Mouse (Mus musculus): Measurements from ENCODE around the gene Rab24. TPM values are rescaled to one million over a fixed set of nuclear protein-coding genes. Genes with fewer than 3 reads are reported as not detected.

Rab24 gene
- polyA plus RNA-seq, 2 experiments: 43.9 to 47.1 TPM

- Histone ChIP-seq H3K27ac (no peak overlapping the region), H3K9ac (replicated peaks) (no peak overlapping the region), H3K27me3 (ENCODE audit: control insufficient read depth, insufficient read depth, low read length) (no peaks in the 10 kb centered on the region), H3K4me2 (ENCODE audit: low read depth) (no peak overlapping the region), H3K36me3 (replicated peaks; ENCODE audit: control insufficient read depth, insufficient read depth, low read depth) (no peaks in the 10 kb centered on the region), H3K9me3 (ENCODE audit: control insufficient read depth, low read length) (no peaks in the 10 kb centered on the region), H3K4me1 (replicated peaks; ENCODE audit: control insufficient read depth in 2 of 2, insufficient read depth in 2 of 2, low read length in 1 of 2) (peaks cover 24 to 28% of the 10 kb centered on the region in 2 experiments), H3K4me3 (ENCODE audit: insufficient read depth in 1 of 2, low read depth in 2 of 2, low read length in 2 of 2) (no peak overlapping the region)
- no peak for ATAC-seq (ENCODE audit: insufficient read depth)
- DNase-seq (ENCODE audit: low read depth in 3 of 3, low spot score in 3 of 3): no peak
- 70% methylated on average over 7 of the region's 7 CpGs for WGBS (ENCODE audit: insufficient replicate concordance)
- TF ChIP-seq EP300 (IDR thresholded peaks at IDR 0.05; ENCODE audit: low read depth) (no peak), CTCF (IDR thresholded peaks at IDR 0.05; ENCODE audit: low read depth) (no peak)
Measured at GRCm38 (mm10) chr13:55368401-55368800, 46.7 kb upstream of the Rab24 start.

- no peak for TF ChIP-seq EP300 (IDR thresholded peaks at IDR 0.05; ENCODE audit: low read depth)
- TF ChIP-seq CTCF (IDR thresholded peaks at IDR 0.05; ENCODE audit: low read depth): no peak
- Histone ChIP-seq H3K4me2 (ENCODE audit: low read depth) (peak within 1 kb of the TSS; percentile 97), H3K9me3 (ENCODE audit: control insufficient read depth, low read length) (no peaks in the 10 kb centered on the region), H3K9ac (replicated peaks) (peak within 1 kb of the TSS; percentile 98), H3K27me3 (ENCODE audit: control insufficient read depth, insufficient read depth, low read length) (no peaks in the 10 kb centered on the region), H3K4me3 (ENCODE audit: insufficient read depth in 1 of 2, low read depth in 2 of 2, low read length in 2 of 2) (peak within 1 kb of the TSS; percentile 72 to 99), H3K4me1 (replicated peaks; ENCODE audit: control insufficient read depth in 2 of 2, insufficient read depth in 2 of 2, low read length in 1 of 2) (peaks cover 16 to 17% of the 10 kb centered on the region in 2 experiments), H3K27ac (peak within 1 kb of the TSS; percentile 97), H3K36me3 (replicated peaks; ENCODE audit: control insufficient read depth, insufficient read depth, low read depth) (peaks cover 17% of the 10 kb centered on the region)
- WGBS (ENCODE audit: insufficient replicate concordance): under 1% methylated on average over 35 of the region's 35 CpGs
- peak; percentile 95 for ATAC-seq (ENCODE audit: insufficient read depth)
- DNase-seq (ENCODE audit: low read depth in 3 of 3, low spot score in 3 of 3): peak; percentile 95
Measured at GRCm38 (mm10) chr13:55362453-55363060, 40.8 kb upstream of the Rab24 start, which contains the start of gene Lman2. TSS of gene Lman2 (minus strand) at chr13:55362783.

- H3K4me2 ChIP-seq (ENCODE audit: low read depth): peak overlapping the region; percentile 97
- H3K9me3 ChIP-seq (ENCODE audit: control insufficient read depth, low read length): no peaks in the 10 kb centered on the region
- DNase-seq (ENCODE audit: low read depth in 3 of 3, low spot score in 3 of 3) (peak in 1 of 3 experiments; percentile 16), ATAC-seq (ENCODE audit: insufficient read depth) (peak; percentile 51)
- H3K27ac ChIP-seq: peak overlapping the region; percentile 97
- peaks cover 15 to 16% of the 10 kb centered on the region in 2 experiments for H3K4me1 ChIP-seq (replicated peaks; ENCODE audit: control insufficient read depth in 2 of 2, insufficient read depth in 2 of 2, low read length in 1 of 2)
- TF ChIP-seq EP300 (IDR thresholded peaks at IDR 0.05; ENCODE audit: low read depth) (no peak), CTCF (IDR thresholded peaks at IDR 0.05; ENCODE audit: low read depth) (no peak)
- H3K36me3 ChIP-seq (replicated peaks; ENCODE audit: control insufficient read depth, insufficient read depth, low read depth): peaks cover 19% of the 10 kb centered on the region
- no peaks in the 10 kb centered on the region for H3K27me3 ChIP-seq (ENCODE audit: control insufficient read depth, insufficient read depth, low read length)
- peak overlapping the region; percentile 98 for H3K9ac ChIP-seq (replicated peaks)
- H3K4me3 ChIP-seq (ENCODE audit: insufficient read depth in 1 of 2, low read depth in 2 of 2, low read length in 2 of 2): peak overlapping the region; percentile 72 to 99
- under 1% methylated on average over 32 of the region's 32 CpGs for WGBS (ENCODE audit: insufficient replicate concordance)
Measured at GRCm38 (mm10) chr13:55361974-55362452, 40.3 kb upstream of the Rab24 start.

- ATAC-seq (ENCODE audit: insufficient read depth): no peak
- H3K4me1 ChIP-seq (replicated peaks; ENCODE audit: control insufficient read depth in 2 of 2, insufficient read depth in 2 of 2, low read length in 1 of 2): peaks cover 12 to 16% of the 10 kb centered on the region in 2 experiments
- H3K27me3 ChIP-seq (ENCODE audit: control insufficient read depth, insufficient read depth, low read length): no peaks in the 10 kb centered on the region
- H3K36me3 ChIP-seq (replicated peaks; ENCODE audit: control insufficient read depth, insufficient read depth, low read depth): peaks cover 19% of the 10 kb centered on the region
- H3K4me2 ChIP-seq (ENCODE audit: low read depth): peak overlapping the region; percentile 97
- DNase-seq (ENCODE audit: low read depth in 3 of 3, low spot score in 3 of 3): no peak
- H3K9me3 ChIP-seq (ENCODE audit: control insufficient read depth, low read length): no peaks in the 10 kb centered on the region
- TF ChIP-seq EP300 (IDR thresholded peaks at IDR 0.05; ENCODE audit: low read depth) (no peak), CTCF (IDR thresholded peaks at IDR 0.05; ENCODE audit: low read depth) (no peak)
- H3K4me3 ChIP-seq (ENCODE audit: insufficient read depth in 1 of 2, low read depth in 2 of 2, low read length in 2 of 2): peak overlapping the region; percentile 72 to 99
- peak overlapping the region; percentile 98 for H3K9ac ChIP-seq (replicated peaks)
- no peak overlapping the region; the same call in 1 of the 2 replicates for H3K27ac ChIP-seq
Measured at GRCm38 (mm10) chr13:55361145-55361544, 39.4 kb upstream of the Rab24 start.

- H3K4me2 ChIP-seq (ENCODE audit: low read depth): no peak overlapping the region
- no peak for DNase-seq (ENCODE audit: low read depth in 3 of 3, low spot score in 3 of 3)
- no peak overlapping the region for H3K4me3 ChIP-seq (ENCODE audit: insufficient read depth in 1 of 2, low read depth in 2 of 2, low read length in 2 of 2)
- no peaks in the 10 kb centered on the region for H3K4me1 ChIP-seq (replicated peaks; ENCODE audit: control insufficient read depth in 2 of 2, insufficient read depth in 2 of 2, low read length in 1 of 2)
- H3K27me3 ChIP-seq (ENCODE audit: control insufficient read depth, insufficient read depth, low read length): no peaks in the 10 kb centered on the region
- no peak overlapping the region for H3K9ac ChIP-seq (replicated peaks)
- no peak overlapping the region for H3K27ac ChIP-seq
- H3K9me3 ChIP-seq (ENCODE audit: control insufficient read depth, low read length): no peaks in the 10 kb centered on the region
- peaks cover 68% of the 10 kb centered on the region for H3K36me3 ChIP-seq (replicated peaks; ENCODE audit: control insufficient read depth, insufficient read depth, low read depth)
- no peak for TF ChIP-seq EP300 (IDR thresholded peaks at IDR 0.05; ENCODE audit: low read depth)
- TF ChIP-seq CTCF (IDR thresholded peaks at IDR 0.05; ENCODE audit: low read depth): no peak
- no peak for ATAC-seq (ENCODE audit: insufficient read depth)
- WGBS (ENCODE audit: insufficient replicate concordance): 75% methylated on average over 11 of the region's 11 CpGs
Measured at GRCm38 (mm10) chr13:55346745-55347144, 25.0 kb upstream of the Rab24 start.
